In the genomic region with DNA sequence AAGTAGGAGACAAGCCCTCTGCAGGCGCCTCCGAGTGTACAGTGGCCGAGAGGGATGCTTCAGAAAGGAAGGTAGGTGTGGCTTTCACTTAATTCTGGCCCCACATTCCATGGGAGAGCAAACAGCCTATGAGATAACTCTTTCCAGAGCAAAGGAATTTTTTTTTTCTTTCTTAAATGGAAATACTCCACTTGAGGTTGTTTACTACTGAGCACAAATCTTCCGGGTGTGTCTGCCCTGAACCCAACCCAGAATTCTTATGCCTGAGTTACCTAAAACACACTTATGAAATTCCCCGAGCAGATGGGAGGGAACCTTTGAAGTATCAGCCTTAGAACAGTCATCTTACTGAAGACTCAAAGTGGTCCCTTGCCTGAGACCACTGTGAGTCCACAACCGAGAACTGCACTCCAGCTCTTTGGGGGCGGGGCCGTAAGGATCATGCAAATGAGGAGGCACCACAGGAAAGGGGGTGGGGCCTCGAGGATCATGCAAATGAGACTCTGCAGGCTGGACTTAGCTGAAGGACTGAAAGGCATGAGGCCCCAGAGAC, we compare ENCODE assay signal across 8 mouse cellular contexts.
DNase-seq lines count a peak whose midpoint lies in the region; ATAC-seq lines count a peak whose summit lies in the region.

No protein-coding gene starts in this region.

- 47% methylated on average over 9 of the region's 9 CpGs for WGBS in heart, embryonic 11.5 days (ENCODE audit: insufficient replicate concordance)
- 50% methylated on average over 9 of the region's 9 CpGs for WGBS in limb, embryonic 11.5 days

- peak; percentile 55 for DNase-seq in adrenal gland, postnatal 14 days
- DNase-seq in adrenal gland, adult 8-10 months, result no peak
- peak; percentile 53 for DNase-seq in limb, embryonic 11.5 days (ENCODE audit: low spot score)
- DNase-seq in retina, embryonic 14.5 days (ENCODE audit: low spot score), result peak; percentile 64
- no peak for DNase-seq in layer of hippocampus, adult 9-10 months (ENCODE audit: low spot score)

- H3K4me1 ChIP-seq in heart, embryonic 11.5 days (ENCODE audit: control insufficient read depth, insufficient read depth, low read length), result no peaks in the 10 kb centered on the region
- no peaks in the 10 kb centered on the region for H3K4me1 ChIP-seq in limb, embryonic 11.5 days (ENCODE audit: control insufficient read depth, insufficient read depth, low read length)

- H3K9ac ChIP-seq in heart, embryonic 11.5 days (ENCODE audit: low read depth, low read length), result no peak overlapping the region
- no peak overlapping the region for H3K9ac ChIP-seq in limb, embryonic 11.5 days (ENCODE audit: low read length)

- ATAC-seq in common myeloid progenitor, adult 5-6 weeks (replicated peaks; ENCODE audit: low read depth, poor library complexity, severe bottlenecking), result peak; percentile 74
- ATAC-seq in heart, embryonic 11.5 days (replicated peaks; ENCODE audit: insufficient number of reproducible peaks, low FRiP score, low TSS enrichment), result 0 out of 2 replicates have a peak, but pooled peaks have one; percentile 18
- ATAC-seq in limb, embryonic 11.5 days (ENCODE audit: insufficient number of reproducible peaks, low FRiP score, low TSS enrichment, low read depth), result no peak
- no peak for ATAC-seq in inflammation-experienced regulatory T-cells, adult 6 months

- no peak overlapping the region for H3K4me3 ChIP-seq in heart, embryonic 11.5 days (ENCODE audit: low read depth, low read length)
- H3K4me3 ChIP-seq in limb, embryonic 11.5 days (ENCODE audit: low read depth, low read length), result no peak overlapping the region

- peaks cover 10% of the 10 kb centered on the region for H3K36me3 ChIP-seq in heart, embryonic 11.5 days (ENCODE audit: control insufficient read depth, insufficient read depth, low read length)
- 0 out of 2 replicates have a peak, but pooled peaks cover 4% of the 10 kb centered on the region for H3K36me3 ChIP-seq in limb, embryonic 11.5 days (ENCODE audit: control insufficient read depth, insufficient read depth, low read length)

- H3K27me3 ChIP-seq in heart, embryonic 11.5 days (ENCODE audit: control insufficient read depth, insufficient read depth, low read length), result no peaks in the 10 kb centered on the region
- no peaks in the 10 kb centered on the region for H3K27me3 ChIP-seq in limb, embryonic 11.5 days (ENCODE audit: control insufficient read depth, insufficient read depth, low read length)

- H3K9me3 ChIP-seq in heart, embryonic 11.5 days (replicated peaks; ENCODE audit: control insufficient read depth, low read length), result no peaks in the 10 kb centered on the region
- H3K9me3 ChIP-seq in limb, embryonic 11.5 days (ENCODE audit: control insufficient read depth, low read length), result no peaks in the 10 kb centered on the region

- no peak overlapping the region for H3K4me2 ChIP-seq in heart, embryonic 11.5 days
- no peak overlapping the region for H3K4me2 ChIP-seq in limb, embryonic 11.5 days (ENCODE audit: low read depth, severe bottlenecking)

- no peak overlapping the region for H3K27ac ChIP-seq in heart, embryonic 11.5 days (ENCODE audit: low read depth, low read length)
- H3K27ac ChIP-seq in limb, embryonic 11.5 days (replicated peaks; ENCODE audit: low read depth, low read length), result no peak overlapping the region

Comparison
In these comparisons a context has a peak if more than half of its experiments do, and no peak if none do; other contexts are left out.
1. DNase-seq: peak in adrenal gland, postnatal 14 days (single experiment), limb, embryonic 11.5 days (single experiment) and retina, embryonic 14.5 days (single experiment); none in adrenal gland, adult 8-10 months (single experiment) and layer of hippocampus, adult 9-10 months (single experiment).
2. ATAC-seq: peak in common myeloid progenitor, adult 5-6 weeks (single experiment) and heart, embryonic 11.5 days (single experiment); none in limb, embryonic 11.5 days (single experiment) and inflammation-experienced regulatory T-cells, adult 6 months (single experiment).